Mouse (Mus musculus) heart, adult 2 months (tissue): ENCODE results near the gene Dip2c.

Experiments
- CTCF ChIP-seq: fragments of 200-600 bp; IDR thresholded peaks from 2 replicates; pipeline ENCODE4 v1.8.1; 2022; ENCODE audit warnings: antibody characterized with exemption, mild to moderate bottlenecking, moderate library complexity
- EP300 ChIP-seq: fragments of 200-500 bp; IDR thresholded peaks from 2 replicates; pipeline ENCODE4 v1.6.1; 2011; ENCODE audit warnings: low read depth, low read length, control low read depth; ENCODE audit not compliant: insufficient read depth
- POLR2A ChIP-seq: fragments of 200-500 bp; IDR thresholded peaks from 2 replicates; pipeline ENCODE4 v1.6.1; 2011; ENCODE audit warnings: mild to moderate bottlenecking, low read depth, low read length, control low read depth; ENCODE audit not compliant: insufficient read depth

DNA sequence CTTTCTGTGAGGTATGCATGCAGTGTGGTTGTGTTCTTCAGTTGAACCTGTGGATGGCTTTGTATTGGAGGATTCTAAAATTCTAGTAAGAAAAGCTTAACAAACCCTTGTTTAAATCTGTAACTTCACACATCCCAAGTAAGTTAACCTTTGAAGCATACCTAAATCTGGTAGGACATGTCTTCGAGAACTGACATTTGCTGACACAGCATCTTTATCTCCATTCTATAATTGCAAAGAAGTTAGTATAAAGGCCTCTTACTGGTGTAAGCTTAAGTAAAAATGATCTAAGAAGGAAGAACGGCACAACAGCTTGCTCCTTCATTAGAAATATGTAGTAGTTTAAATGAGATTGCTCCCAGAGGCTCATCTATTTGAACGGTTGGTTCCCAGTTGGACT is 71.1 kb downstream of the Dip2c start:
- no peak for TF ChIP-seq CTCF
- TF ChIP-seq EP300 = no peak
- no peak for TF ChIP-seq POLR2A
